Mouse (Mus musculus) embryonic facial prominence, embryonic 12.5 days (tissue): ENCODE results near the gene Ogfod1. TPM values are rescaled to one million over a fixed set of nuclear protein-coding genes. Genes with fewer than 3 reads are reported as not detected.

ENCODE experiments used
- ATAC-seq: fragments of 200-750 bp; cut with Nextera tagmentation; 2 replicates; pipeline ENCODE4 v1.8.0; 2017; ENCODE audit not compliant: insufficient number of reproducible peaks, insufficient read depth, low FRiP score, low TSS enrichment
- H3K27ac ChIP-seq: fragments of 300-500 bp; sonication (generic); 2 replicates; pipeline ENCODE4 v1.5.1; 2016; ENCODE audit warnings: mild to moderate bottlenecking
- H3K27me3 ChIP-seq: fragments of 300-500 bp; sonication (generic); 2 replicates; pipeline ENCODE4 v1.6.1; 2016; ENCODE audit warnings: mild to moderate bottlenecking, moderate library complexity
- H3K36me3 ChIP-seq: fragments of 300-500 bp; sonication (generic); 2 replicates; pipeline ENCODE4 v1.6.1; 2016; ENCODE audit warnings: mild to moderate bottlenecking
- H3K4me1 ChIP-seq: fragments of 300-500 bp; sonication (generic); 2 replicates; pipeline ENCODE4 v1.6.1; 2016
- H3K4me2 ChIP-seq: fragments of 300-500 bp; sonication (generic); replicated peaks from 2 replicates; pipeline ENCODE4 v1.6.1; 2016; ENCODE audit warnings: mild to moderate bottlenecking, moderate library complexity
- H3K4me3 ChIP-seq: fragments of 300-500 bp; sonication (generic); 2 replicates; pipeline ENCODE4 v1.5.1; 2016; ENCODE audit warnings: mild to moderate bottlenecking
- H3K9ac ChIP-seq: fragments of 300-500 bp; sonication (generic); 2 replicates; pipeline ENCODE4 v1.6.1; 2016; ENCODE audit warnings: mild to moderate bottlenecking, moderate library complexity
- H3K9me3 ChIP-seq: fragments of 300-500 bp; sonication (generic); 2 replicates; pipeline ENCODE4 v1.6.1; 2016; ENCODE audit warnings: mild to moderate bottlenecking, moderate library complexity
- WGBS: fragments of 180-500 bp; shearing (Covaris S2); methylation state at CpG from one replicate; pipeline ENCODE4 v1.1.7; 2016; 5-methylcytosine and 5-hydroxymethylcytosine counted together
- polyA plus RNA-seq: library from polyadenylated mRNA; unstranded; fragments of >200 nt; fragmentation: Nextera tagmentation; extraction: Ambion mirVana; gene quantifications from 2 replicates; pipeline ENCODE4 v1.2.1, GENCODE M21; 2016

Gene Ogfod1
- polyA plus RNA-seq, 1 experiment from 2014 or later: 15.6 TPM

DNA sequence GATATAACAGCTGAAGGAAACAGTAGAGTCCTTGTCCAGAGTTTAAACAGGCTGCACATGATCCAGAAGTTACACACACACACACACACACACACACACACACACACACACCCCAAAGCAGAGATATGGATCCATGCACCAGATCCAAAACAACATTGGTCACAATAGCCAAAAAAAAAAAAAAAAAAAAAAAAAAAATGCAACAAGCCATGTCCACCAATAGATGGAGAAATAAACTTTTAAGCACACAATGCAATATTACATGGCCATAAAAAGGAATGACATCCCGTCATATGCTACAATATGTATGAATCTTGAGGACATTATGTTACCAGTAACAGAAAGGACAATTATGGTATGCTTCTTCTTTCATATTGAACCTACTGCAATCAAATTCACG is 77.0 kb downstream of the Ogfod1 start:
- Histone ChIP-seq H3K9me3 (no peaks in the 10 kb centered on the region), H3K4me2 (no peak overlapping the region), H3K4me3 (no peak overlapping the region), H3K27ac (no peak overlapping the region), H3K4me1 (peaks cover 5% of the 10 kb centered on the region; the same call in 1 of the 2 replicates), H3K27me3 (no peaks in the 10 kb centered on the region), H3K36me3 (no peaks in the 10 kb centered on the region), H3K9ac (no peak overlapping the region)
- ATAC-seq: no peak
- 82% methylated on average over 2 of the region's 2 CpGs for WGBS

Other genes starting within 250 kb of the Ogfod1 start
- 12.9 and 16.7 TPM in 2 replicates for gene Gnao1, start 227.2 kb upstream of the Ogfod1 start, polyA plus RNA-seq
- 58.0 and 60.1 TPM in 2 replicates for gene Amfr, start 24.4 kb upstream of the Ogfod1 start, polyA plus RNA-seq
- gene Nudt21, start 167 bp upstream of the Ogfod1 start, polyA plus RNA-seq: 124 and 140 TPM in 2 replicates
- gene Bbs2, start 61.7 kb downstream of the Ogfod1 start, polyA plus RNA-seq: 15.9 and 17.1 TPM in 2 replicates
- not detected in 2 replicates for gene Mt4, start 100.0 kb downstream of the Ogfod1 start, polyA plus RNA-seq
- gene Mt3, start 115.4 kb downstream of the Ogfod1 start, polyA plus RNA-seq: 4.7 and 5.7 TPM in 2 replicates
- gene Mt2, start 135.5 kb downstream of the Ogfod1 start, polyA plus RNA-seq: 28.6 and 37.7 TPM in 2 replicates
- 73.2 and 73.3 TPM in 2 replicates for gene Mt1, start 141.9 kb downstream of the Ogfod1 start, polyA plus RNA-seq
- gene Nup93, start 177.4 kb downstream of the Ogfod1 start, polyA plus RNA-seq: 110 TPM in 2 replicates